Mouse (Mus musculus) heart, embryonic 14.5 days (tissue): Measurements from ENCODE around the gene 6030458C11Rik. TPM values are rescaled to one million over a fixed set of nuclear protein-coding genes. Genes with fewer than 3 reads are reported as not detected.
A peak's percentile ranks its signal among the peaks of the same experiment; 100 is the strongest.
"Not testable (repeated sequence)": the region's sequence is repeated elsewhere in the genome, so short reads cannot be mapped to it uniquely, and the experiment has no call there.

Experiments used
- ATAC-seq: fragments of 200-750 bp; cut with Nextera tagmentation; 2 replicates; pipeline ENCODE4 v1.8.0; 2017; ENCODE audit warnings: low read depth, moderate TSS enrichment; ENCODE audit not compliant: insufficient number of reproducible peaks, insufficient read depth, low FRiP score
- H3K27ac ChIP-seq, 2 experiments: fragments of 200-500 bp in 1 of 2; fragments of 300-500 bp in 1 of 2; sonication (generic) in 1 of 2; replicated peaks in 1 of 2; 2 replicates each; pipeline ENCODE4 v1.5.1; 2012 to 2014; ENCODE audit warnings: low read depth in 2 of 2, low read length in 2 of 2, control low read depth in 1 of 2, mild to moderate bottlenecking in 1 of 2, mixed read lengths in 1 of 2; ENCODE audit not compliant: control insufficient read depth in 1 of 2, insufficient read depth in 1 of 2
- H3K27me3 ChIP-seq: fragments of 300-500 bp; sonication (generic); 2 replicates; pipeline ENCODE4 v1.6.1; 2014; ENCODE audit warnings: mild to moderate bottlenecking, low read length, control low read depth; ENCODE audit not compliant: control insufficient read depth, insufficient read depth
- H3K36me3 ChIP-seq: fragments of 300-500 bp; sonication (generic); 2 replicates; pipeline ENCODE4 v1.6.1; 2014; ENCODE audit warnings: mild to moderate bottlenecking, control low read depth, low read length, mixed read lengths; ENCODE audit not compliant: control insufficient read depth, insufficient read depth
- H3K4me1 ChIP-seq, 2 experiments: fragments of 200-500 bp in 1 of 2; fragments of 300-500 bp in 1 of 2; sonication (generic) in 1 of 2; 2 replicates each; pipeline ENCODE4 v1.6.1; 2012 to 2014; ENCODE audit warnings: low read length in 2 of 2, control low read depth in 1 of 2, mixed read lengths in 1 of 2; ENCODE audit not compliant: control insufficient read depth in 2 of 2, insufficient read depth in 2 of 2
- H3K4me2 ChIP-seq: fragments of 300-500 bp; sonication (generic); 2 replicates; pipeline ENCODE4 v1.6.1; 2014; ENCODE audit warnings: mild to moderate bottlenecking, low read length
- H3K4me3 ChIP-seq, 2 experiments: fragments of 200-500 bp in 1 of 2; fragments of 300-500 bp in 1 of 2; sonication (generic) in 1 of 2; 2 replicates each; pipeline ENCODE4 v1.5.1; 2012 to 2014; ENCODE audit warnings: low read length in 2 of 2, mild to moderate bottlenecking in 2 of 2, control low read depth in 1 of 2, low read depth in 1 of 2, moderate library complexity in 1 of 2; ENCODE audit not compliant: control insufficient read depth in 1 of 2, insufficient read depth in 1 of 2
- H3K9ac ChIP-seq: fragments of 300-500 bp; sonication (generic); 2 replicates; pipeline ENCODE4 v1.6.1; 2014; ENCODE audit warnings: mild to moderate bottlenecking, low read length
- H3K9me3 ChIP-seq: fragments of 300-500 bp; sonication (generic); 2 replicates; pipeline ENCODE4 v1.6.1; 2016; ENCODE audit warnings: low read length, control low read depth; ENCODE audit not compliant: control insufficient read depth
- WGBS: fragments of 180-500 bp; shearing (Covaris S2); extraction: QIAGEN DNeasy Blood & Tissue Kit; methylation state at CpG from one replicate; pipeline ENCODE4 v1.1.7; 2014; 5-methylcytosine and 5-hydroxymethylcytosine counted together
- polyA plus RNA-seq: library from polyadenylated mRNA; unstranded; fragments of >200 nt; fragmentation: Nextera tagmentation; extraction: Ambion mirVana; gene quantifications from 2 replicates; pipeline ENCODE4 v1.2.1, GENCODE M21; 2014

The 6030458C11Rik gene
- polyA plus RNA-seq, 1 experiment from 2014 or later = 25.0 TPM

DNA sequence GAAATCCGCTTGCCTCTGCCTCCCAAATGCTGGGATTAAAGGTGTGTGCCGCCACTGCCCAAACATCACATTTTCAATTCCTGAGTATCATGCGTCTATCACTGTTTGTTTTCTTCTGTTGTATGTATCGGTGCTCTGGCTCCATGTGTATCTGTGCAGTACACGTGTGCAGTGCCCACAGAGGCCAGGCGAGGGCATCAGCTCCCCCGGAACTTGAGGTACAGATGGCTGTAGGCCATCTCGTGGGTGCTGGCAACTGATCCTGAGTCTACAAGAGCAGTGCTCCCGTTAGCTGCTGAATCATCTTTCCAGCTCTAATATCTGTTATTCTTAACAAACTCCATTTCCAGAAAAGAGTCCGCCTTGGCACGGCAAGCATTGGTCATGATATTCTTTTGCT lies 11.8 kb downstream of the 6030458C11Rik start:
- Histone ChIP-seq H3K27ac (no peak overlapping the region), H3K36me3 (peaks cover 94% of the 10 kb centered on the region), H3K9me3 (no peaks in the 10 kb centered on the region), H3K9ac (no peak overlapping the region), H3K4me2 (no peak overlapping the region), H3K4me3 (no peak overlapping the region), H3K27me3 (no peaks in the 10 kb centered on the region), H3K4me1 (no peaks in the 10 kb centered on the region)
- ATAC-seq = no peak
- WGBS = 96% methylated on average over 11 of the region's 11 CpGs

DNA sequence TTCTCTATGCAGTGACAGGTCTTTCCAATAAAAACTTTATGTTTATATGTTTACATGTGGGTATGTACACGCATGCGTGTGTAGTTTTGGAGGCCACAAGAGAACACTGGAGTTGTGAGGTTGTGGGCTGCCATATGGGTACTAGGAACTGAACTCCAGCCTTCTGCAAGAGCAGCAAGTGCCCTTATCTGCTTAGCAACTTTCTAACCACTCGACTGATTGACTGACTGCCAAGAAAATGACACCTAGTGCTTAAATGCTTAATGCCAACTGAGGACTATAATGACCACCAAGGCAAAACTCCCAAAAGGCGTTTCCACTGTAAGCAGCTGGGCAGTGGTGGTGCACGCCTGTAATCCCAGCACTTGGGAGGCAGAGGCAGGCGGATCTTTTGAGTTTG lies 15.1 kb downstream of the 6030458C11Rik start:
- 71% methylated on average over 6 of the region's 6 CpGs for WGBS
- Histone ChIP-seq H3K4me2 (no peak overlapping the region), H3K4me1 (no peaks in the 10 kb centered on the region), H3K27ac (no peak overlapping the region), H3K27me3 (no peaks in the 10 kb centered on the region), H3K4me3 (no peak overlapping the region), H3K9ac (no peak overlapping the region), H3K36me3 (peaks cover 74% of the 10 kb centered on the region), H3K9me3 (no peaks in the 10 kb centered on the region)
- no peak for ATAC-seq

DNA sequence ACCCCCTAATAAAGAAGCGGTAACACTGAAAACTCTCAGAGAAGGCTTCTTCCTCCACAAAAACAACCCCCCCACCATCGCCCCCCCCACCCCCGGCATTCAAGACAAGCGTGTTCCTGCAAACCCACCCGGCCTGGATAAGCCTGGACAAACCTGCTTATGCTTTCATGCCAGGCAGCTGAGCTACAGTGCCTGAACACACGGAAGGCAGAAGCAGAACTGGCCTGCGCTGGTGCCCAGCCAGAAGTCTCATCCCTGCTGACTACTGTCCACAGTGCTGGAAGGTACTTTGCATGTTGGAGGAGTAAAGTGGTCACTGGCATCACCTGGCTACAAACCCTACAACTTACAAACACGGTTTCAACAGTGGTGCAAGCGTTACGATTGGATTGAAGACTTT lies 17.4 kb downstream of the 6030458C11Rik start:
- ATAC-seq = no peak
- whole genome bisulfite sequencing = 94% methylated on average over 10 of the region's 10 CpGs

DNA sequence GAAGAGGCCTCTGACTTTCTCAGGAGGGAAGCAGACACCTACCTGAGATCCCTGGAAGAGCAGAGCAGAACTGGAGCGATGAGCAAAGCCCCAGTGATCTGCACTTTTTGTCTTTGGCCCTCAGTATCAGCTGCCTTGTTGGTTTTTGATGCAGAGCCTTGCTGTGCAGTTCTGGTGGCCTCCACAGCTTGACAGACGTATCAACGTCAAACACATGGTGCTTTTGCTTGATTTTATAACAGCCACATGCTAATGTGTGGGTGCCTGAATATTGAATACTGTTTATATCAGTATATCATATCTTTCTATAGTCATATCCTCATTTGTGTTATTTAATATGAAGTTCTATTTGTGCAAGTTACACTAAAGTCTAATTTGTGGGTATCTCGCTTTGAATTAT lies 19.4 kb downstream of the 6030458C11Rik start:
- Histone ChIP-seq H3K9ac (no peak overlapping the region), H3K36me3 (peaks cover 32% of the 10 kb centered on the region), H3K4me3 (no peak overlapping the region), H3K27ac (no peak overlapping the region), H3K4me2 (no peak overlapping the region), H3K9me3 (no peaks in the 10 kb centered on the region), H3K27me3 (no peaks in the 10 kb centered on the region), H3K4me1 (peaks cover 2 to 5% of the 10 kb centered on the region in 2 experiments; a peak in 2 of 4 replicates)
- ATAC-seq = no peak
- WGBS = 84% methylated on average over 4 of the region's 4 CpGs

More for the DNA sequence above, 17.4 kb downstream of the 6030458C11Rik start:
- Histone ChIP-seq H3K27me3 (no peaks in the 10 kb centered on the region), H3K27ac (no peak overlapping the region), H3K9ac (no peak overlapping the region), H3K4me1 (no peaks in the 10 kb centered on the region), H3K9me3 (no peaks in the 10 kb centered on the region), H3K4me2 (no peak overlapping the region), H3K36me3 (peaks cover 52% of the 10 kb centered on the region), H3K4me3 (no peak overlapping the region)

DNA sequence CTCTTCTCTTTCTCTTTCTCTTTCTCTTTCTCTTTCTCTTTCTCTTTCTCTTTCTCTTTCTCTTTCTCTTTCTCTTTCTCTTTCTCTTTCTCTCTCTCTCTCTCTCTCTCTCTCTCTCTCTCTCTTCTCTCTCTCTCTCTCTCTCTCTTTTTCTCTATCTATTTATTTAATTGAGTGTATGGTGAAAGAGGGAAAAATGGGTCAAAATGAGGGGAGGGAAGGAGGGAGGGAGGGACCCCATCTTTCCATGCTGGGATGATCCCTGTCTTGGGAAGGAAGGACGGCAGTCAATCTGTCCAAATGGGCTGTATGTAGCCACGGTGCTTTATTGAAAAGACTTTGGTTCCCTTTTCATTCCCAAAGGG lies 23.3 kb downstream of the 6030458C11Rik start:
- H3K4me3 ChIP-seq, H3K27me3 ChIP-seq, H3K36me3 ChIP-seq, H3K27ac ChIP-seq, H3K4me2 ChIP-seq, H3K9me3 ChIP-seq, H3K9ac ChIP-seq, ATAC-seq, H3K4me1 ChIP-seq: not testable (repeated sequence)
- 81% methylated on average over 2 of the region's 2 CpGs for WGBS

DNA sequence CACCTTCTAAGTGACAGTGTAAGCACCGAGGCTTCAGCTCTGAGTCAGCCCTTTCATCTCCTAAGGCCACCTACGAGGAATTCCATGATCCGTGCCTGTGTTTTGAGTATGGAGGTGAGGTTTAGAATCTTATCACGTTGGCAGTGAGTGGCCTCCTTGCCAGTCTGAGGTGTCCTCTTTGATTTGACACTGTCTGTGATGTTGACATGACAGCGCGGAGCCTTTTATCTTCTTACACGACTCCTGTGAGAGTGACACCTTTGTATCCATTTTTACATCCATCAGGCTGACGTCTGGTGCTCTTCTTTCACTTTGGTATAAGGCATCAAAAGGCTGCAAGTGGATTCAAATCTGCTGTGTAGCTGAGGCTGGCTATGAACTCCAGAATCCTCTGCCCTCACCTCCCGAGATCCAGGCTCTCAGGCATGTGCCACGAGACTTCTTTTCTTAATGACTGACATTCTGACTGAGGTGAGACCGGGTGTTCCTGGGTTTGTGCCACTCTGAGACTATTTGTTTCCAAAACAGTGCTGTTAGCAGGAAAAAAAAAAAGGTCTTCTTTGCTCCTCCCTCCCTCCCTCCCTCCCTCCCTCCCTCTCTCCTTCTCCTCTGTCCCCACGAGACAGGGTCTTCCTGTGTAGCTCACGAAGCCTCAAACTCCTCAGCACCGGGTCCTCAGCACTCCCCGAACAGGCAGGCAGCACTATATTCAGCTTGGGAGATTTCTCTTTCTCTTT lies 23.9 kb downstream of the 6030458C11Rik start:
- H3K4me1 ChIP-seq = peaks cover 2 to 5% of the 10 kb centered on the region in 2 experiments; a peak in 2 of 4 replicates
- H3K4me3 ChIP-seq = no peak overlapping the region
- no peak overlapping the region for H3K27ac ChIP-seq
- H3K36me3 ChIP-seq = no peaks in the 10 kb centered on the region
- H3K4me2 ChIP-seq = peak overlapping the region; percentile 47
- 21% methylated on average over 15 of the region's 15 CpGs for WGBS
- no peak for ATAC-seq
- H3K27me3 ChIP-seq = no peaks in the 10 kb centered on the region
- no peak overlapping the region for H3K9ac ChIP-seq
- H3K9me3 ChIP-seq = no peaks in the 10 kb centered on the region

DNA sequence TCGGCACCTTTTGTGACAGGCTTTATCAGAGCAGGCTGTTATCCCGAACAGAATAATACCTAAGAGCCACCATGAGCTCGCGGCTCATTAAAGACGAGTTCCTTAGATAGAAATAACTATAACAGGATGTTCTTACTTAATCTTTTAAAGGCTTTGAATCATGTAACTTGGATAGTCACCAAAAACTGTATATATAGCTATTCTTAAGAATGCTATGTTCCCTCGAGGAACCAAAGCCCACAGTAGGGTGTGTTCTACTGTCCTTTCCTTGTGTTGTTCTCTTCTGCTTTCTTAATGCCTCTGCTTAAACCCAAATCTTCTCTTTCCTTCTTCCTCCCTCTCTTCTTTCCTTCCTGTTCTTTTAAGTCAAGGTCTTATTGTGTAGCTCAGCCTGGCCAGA lies 26.4 kb downstream of the 6030458C11Rik start:
- H3K4me2 ChIP-seq = no peak overlapping the region
- H3K27ac ChIP-seq = no peak overlapping the region
- H3K27me3 ChIP-seq = no peaks in the 10 kb centered on the region
- no peaks in the 10 kb centered on the region for H3K36me3 ChIP-seq
- H3K9ac ChIP-seq = no peak overlapping the region
- H3K4me1 ChIP-seq = peaks cover 2 to 5% of the 10 kb centered on the region in 2 experiments; a peak in 2 of 4 replicates
- WGBS = 37% methylated on average over 6 of the region's 6 CpGs
- no peak for ATAC-seq
- no peaks in the 10 kb centered on the region for H3K9me3 ChIP-seq
- no peak overlapping the region for H3K4me3 ChIP-seq
